Mouse (Mus musculus) embryonic facial prominence, embryonic 10.5 days (tissue): ENCODE results near the gene Krt87. TPM values are rescaled to one million over a fixed set of nuclear protein-coding genes. Genes with fewer than 3 reads are reported as not detected.

Experiments
- DNase-seq: peaks from one replicate; pipeline ENCODE4 v3.0.0-alpha.2; 2017; ENCODE audit warnings: low spot score
- H3K27ac ChIP-seq: fragments of 300-500 bp; sonication (generic); replicated peaks from 2 replicates; pipeline ENCODE4 v1.5.1; 2016; ENCODE audit warnings: mild to moderate bottlenecking
- H3K27me3 ChIP-seq: fragments of 300-500 bp; sonication (generic); replicated peaks from 2 replicates; pipeline ENCODE4 v1.6.1; 2016; ENCODE audit warnings: low read depth, mild to moderate bottlenecking; ENCODE audit not compliant: poor library complexity, severe bottlenecking
- H3K36me3 ChIP-seq: fragments of 300-500 bp; sonication (generic); replicated peaks from 2 replicates; pipeline ENCODE4 v1.6.1; 2016; ENCODE audit warnings: mild to moderate bottlenecking, moderate library complexity
- H3K4me1 ChIP-seq: fragments of 300-500 bp; sonication (generic); 2 replicates; pipeline ENCODE4 v1.6.1; 2016
- H3K4me3 ChIP-seq: fragments of 300-500 bp; sonication (generic); 2 replicates; pipeline ENCODE4 v1.5.1; 2016; ENCODE audit warnings: mild to moderate bottlenecking, moderate library complexity
- H3K9me3 ChIP-seq: fragments of 300-500 bp; sonication (generic); 2 replicates; pipeline ENCODE4 v1.6.1; 2016; ENCODE audit warnings: mild to moderate bottlenecking
- WGBS: fragments of 180-500 bp; shearing (Covaris S2); methylation state at CpG from one replicate; pipeline ENCODE4 v1.1.7; 2016; 5-methylcytosine and 5-hydroxymethylcytosine counted together
- polyA plus RNA-seq: library from polyadenylated mRNA; unstranded; fragments of >200 nt; fragmentation: Nextera tagmentation; extraction: Ambion mirVana; gene quantifications from 2 replicates; pipeline ENCODE4 v1.2.1, GENCODE M21; 2016

The Krt87 gene
- polyA plus RNA-seq = 0.12 TPM in 1 of 2 replicates, not detected in the other

- Histone ChIP-seq H3K27me3 (peaks cover 57% of the 10 kb centered on the region), H3K9me3 (no peaks in the 10 kb centered on the region), H3K36me3 (no peaks in the 10 kb centered on the region), H3K27ac (0 out of 2 replicates have a peak within 1 kb of the TSS, but pooled peaks have one; percentile 6), H3K4me1 (peaks cover 7% of the 10 kb centered on the region), H3K4me3 (peak within 1 kb of the TSS; percentile 51)
- 2% methylated on average over 34 of the region's 34 CpGs for WGBS
- peak; percentile 52 for DNase-seq
Measured at GRCm38 (mm10) chr15:101438555-101438954, at the start of gene Krt87. Krt87 (minus strand) TSS chr15:101438804.

DNA sequence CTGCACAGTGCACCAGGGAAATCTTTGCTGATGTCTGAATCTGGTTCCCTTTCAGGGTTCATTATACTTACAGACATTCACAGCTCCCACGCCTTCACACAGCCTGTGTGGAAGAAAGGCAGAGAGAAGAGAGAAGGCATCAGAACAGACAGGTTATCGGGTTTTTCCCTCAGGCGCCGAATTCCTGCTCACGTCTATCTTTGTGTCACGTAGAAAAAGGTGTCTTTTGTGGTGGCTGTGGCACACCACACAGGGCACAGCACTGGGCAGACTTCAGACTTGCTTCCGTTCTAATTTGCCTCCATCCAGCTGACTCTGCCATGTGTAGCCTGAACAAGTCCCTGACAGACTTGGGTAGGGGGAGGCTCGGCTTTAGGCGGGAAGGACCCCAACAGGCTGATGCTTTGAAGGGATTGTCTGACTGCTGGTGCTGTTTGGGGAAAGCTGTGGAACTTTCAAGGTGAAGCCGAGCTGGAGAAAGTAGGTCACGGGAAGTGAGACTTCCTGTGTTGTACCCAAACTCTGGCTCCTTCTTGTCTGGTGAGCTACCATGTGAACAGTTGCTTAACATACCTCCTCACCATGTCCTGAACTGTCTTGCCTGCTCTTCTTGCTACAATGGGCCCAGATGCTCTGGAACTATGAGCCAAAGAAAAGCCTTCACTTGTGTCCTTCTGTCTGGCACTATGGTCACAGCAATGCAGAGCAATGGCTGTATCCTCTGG lies 47.5 kb upstream of the Krt87 start:
- H3K36me3 ChIP-seq = no peaks in the 10 kb centered on the region
- no peak overlapping the region for H3K27ac ChIP-seq
- no peaks in the 10 kb centered on the region for H3K9me3 ChIP-seq
- H3K4me1 ChIP-seq = peaks cover 11% of the 10 kb centered on the region; the same call in 1 of the 2 replicates
- peaks cover 4% of the 10 kb centered on the region; the same call in 1 of the 2 replicates for H3K27me3 ChIP-seq
- WGBS = 77% methylated on average over 11 of the region's 11 CpGs
- DNase-seq = no peak
- H3K4me3 ChIP-seq = no peak overlapping the region

GRCm38 (mm10) chr15:101484939-101485338 lies 46.3 kb upstream of the Krt87 start:
- 86% methylated on average over 1 of the region's 1 CpGs for WGBS

DNA sequence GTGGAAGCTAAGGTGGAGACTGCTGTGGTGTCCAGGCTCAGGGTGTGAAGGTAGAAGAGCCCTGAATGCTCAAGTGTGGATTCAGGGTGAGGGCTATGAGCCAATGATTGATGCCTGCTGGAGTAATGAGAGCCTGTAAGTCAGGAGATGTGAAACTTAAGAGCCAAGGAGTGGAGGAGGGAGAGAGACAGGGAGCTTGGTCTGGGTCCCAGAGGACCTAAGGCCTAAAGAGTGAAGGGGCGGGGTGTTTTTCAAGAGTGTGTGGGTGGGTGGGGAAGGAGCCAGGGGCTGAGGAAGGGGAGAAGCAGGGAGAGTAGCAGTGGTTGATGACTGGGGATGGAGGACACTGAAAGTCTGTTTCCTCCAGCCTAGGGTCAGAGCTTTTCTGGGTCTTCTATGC lies 45.0 kb upstream of the Krt87 start:
- H3K4me1 ChIP-seq = peaks cover 22% of the 10 kb centered on the region
- H3K4me3 ChIP-seq = no peak overlapping the region
- peaks cover 24% of the 10 kb centered on the region for H3K27me3 ChIP-seq
- no peak for DNase-seq
- H3K36me3 ChIP-seq = no peaks in the 10 kb centered on the region
- no peaks in the 10 kb centered on the region for H3K9me3 ChIP-seq
- WGBS = 86% methylated on average over 1 of the region's 1 CpGs
- no peak overlapping the region for H3K27ac ChIP-seq

More at GRCm38 (mm10) chr15:101484939-101485338, 46.3 kb upstream of the Krt87 start:
- H3K27ac ChIP-seq = peak overlapping the region; percentile 15; the same call in 1 of the 2 replicates
- no peak for DNase-seq
- H3K4me1 ChIP-seq = peaks cover 11% of the 10 kb centered on the region; the same call in 1 of the 2 replicates
- peaks cover 11% of the 10 kb centered on the region for H3K27me3 ChIP-seq
- H3K9me3 ChIP-seq = no peaks in the 10 kb centered on the region
- no peak overlapping the region for H3K4me3 ChIP-seq
- H3K36me3 ChIP-seq = no peaks in the 10 kb centered on the region

DNA sequence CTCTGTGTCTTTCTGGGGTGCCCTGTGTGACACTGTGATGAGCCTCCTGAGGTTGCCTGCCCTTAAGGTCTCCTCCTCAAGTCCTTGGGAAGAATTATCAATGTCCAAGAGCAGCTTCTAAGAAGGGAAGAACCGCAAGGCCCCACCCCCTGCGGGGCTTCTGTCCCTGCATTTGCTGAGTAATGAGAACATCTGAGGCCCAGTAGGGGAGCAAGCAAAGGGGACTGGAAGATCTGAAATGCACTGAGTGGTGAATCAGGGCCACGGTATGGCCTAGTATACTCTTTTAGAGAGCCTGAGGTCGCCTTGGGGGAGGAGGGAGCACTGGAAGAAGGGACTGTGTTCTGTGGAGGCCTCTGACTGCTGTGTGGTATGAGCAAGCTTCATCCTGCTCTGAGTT lies 43.5 kb upstream of the Krt87 start:
- 42% methylated on average over 4 of the region's 4 CpGs for WGBS
- no peak for DNase-seq
- H3K4me1 ChIP-seq = peaks cover 22% of the 10 kb centered on the region

GRCm38 (mm10) chr15:101479666-101480060 lies 41.1 kb upstream of the Krt87 start:
- DNase-seq = peak; percentile 21
- Histone ChIP-seq H3K4me3 (peak overlapping the region; percentile 51), H3K27ac (peak overlapping the region; percentile 57; the same call in 1 of the 2 replicates), H3K27me3 (peaks cover 38% of the 10 kb centered on the region), H3K36me3 (no peaks in the 10 kb centered on the region), H3K4me1 (peaks cover 22% of the 10 kb centered on the region), H3K9me3 (no peaks in the 10 kb centered on the region)
- WGBS = 36% methylated on average over 11 of the region's 11 CpGs

More for the DNA sequence above, 43.5 kb upstream of the Krt87 start:
- Histone ChIP-seq H3K4me3 (no peak overlapping the region), H3K36me3 (no peaks in the 10 kb centered on the region), H3K9me3 (no peaks in the 10 kb centered on the region), H3K27ac (no peak overlapping the region), H3K27me3 (peaks cover 36% of the 10 kb centered on the region)

GRCm38 (mm10) chr15:101479007-101479665 lies 40.5 kb upstream of the Krt87 start:
- H3K4me1 ChIP-seq = peaks cover 19% of the 10 kb centered on the region
- H3K27ac ChIP-seq = peak overlapping the region; percentile 57; the same call in 1 of the 2 replicates
- H3K36me3 ChIP-seq = no peaks in the 10 kb centered on the region
- 10% methylated on average over 31 of the region's 31 CpGs for WGBS
- peak; percentile 79 for DNase-seq
- H3K27me3 ChIP-seq = peaks cover 40% of the 10 kb centered on the region
- peak overlapping the region; percentile 51 for H3K4me3 ChIP-seq
- no peaks in the 10 kb centered on the region for H3K9me3 ChIP-seq

DNA sequence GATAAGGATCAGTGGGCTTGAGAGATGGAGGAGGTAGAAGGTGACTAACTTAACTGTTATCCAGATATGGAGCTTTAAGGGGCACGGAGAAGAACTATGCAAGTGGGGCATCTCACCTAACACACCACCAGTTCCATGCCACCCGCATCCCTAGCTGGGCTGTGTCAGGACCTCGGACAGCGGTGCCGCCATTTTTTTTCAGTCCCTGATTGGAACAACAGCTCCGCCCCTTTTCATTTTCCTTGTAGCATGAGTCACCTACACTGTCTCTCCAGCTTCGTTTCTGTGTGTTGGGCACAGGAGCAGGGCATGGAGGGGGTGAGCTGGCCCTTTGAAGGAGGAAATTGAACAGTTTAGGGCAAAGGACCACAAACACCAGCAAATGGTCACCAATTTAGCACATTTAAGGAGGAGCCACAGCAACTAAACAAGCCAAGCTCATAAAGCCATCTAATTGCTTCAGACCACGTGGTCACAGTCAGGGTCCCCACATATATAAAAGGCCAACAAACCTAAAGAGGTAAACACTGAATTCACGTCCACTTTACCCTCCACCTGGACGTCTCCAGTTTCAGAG lies 34.4 kb upstream of the Krt87 start, which contains the start of gene Krt86:
Gene Krt86 (plus strand): TSS at position 527 of the 577 bp plus-strand sequence.
- Histone ChIP-seq H3K9me3 (no peaks in the 10 kb centered on the region), H3K27ac (no peak within 1 kb of the TSS), H3K27me3 (peaks cover 11% of the 10 kb centered on the region; the same call in 1 of the 2 replicates), H3K36me3 (no peaks in the 10 kb centered on the region), H3K4me3 (no peak within 1 kb of the TSS), H3K4me1 (no peaks in the 10 kb centered on the region)
- DNase-seq = peak; percentile 77
- WGBS = 40% methylated on average over 10 of the region's 10 CpGs

DNA sequence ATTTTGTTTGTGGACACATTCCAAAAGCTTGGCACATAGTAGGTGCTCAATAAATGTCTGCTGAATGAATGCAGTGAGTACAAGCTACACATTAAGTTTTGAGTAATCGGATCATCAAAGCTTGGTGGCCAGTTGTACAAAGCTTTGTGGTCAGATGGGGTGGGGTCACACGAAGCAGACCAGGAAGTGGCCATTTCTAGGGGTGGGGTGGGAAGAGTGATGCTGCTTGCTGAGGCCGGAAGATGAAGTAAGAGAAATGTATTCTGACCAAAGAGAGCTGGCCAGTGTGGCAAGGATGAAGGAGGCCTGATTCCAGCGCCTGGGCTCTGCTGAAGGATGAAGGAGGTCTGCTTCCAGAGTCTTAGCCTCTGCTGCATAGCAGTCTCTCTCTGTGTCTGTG lies 30.5 kb upstream of the Krt87 start:
- 85% methylated on average over 4 of the region's 4 CpGs for WGBS
- Histone ChIP-seq H3K27me3 (no peaks in the 10 kb centered on the region), H3K27ac (no peak overlapping the region), H3K4me1 (no peaks in the 10 kb centered on the region), H3K4me3 (no peak overlapping the region), H3K36me3 (no peaks in the 10 kb centered on the region), H3K9me3 (no peaks in the 10 kb centered on the region)
- DNase-seq = no peak

DNA sequence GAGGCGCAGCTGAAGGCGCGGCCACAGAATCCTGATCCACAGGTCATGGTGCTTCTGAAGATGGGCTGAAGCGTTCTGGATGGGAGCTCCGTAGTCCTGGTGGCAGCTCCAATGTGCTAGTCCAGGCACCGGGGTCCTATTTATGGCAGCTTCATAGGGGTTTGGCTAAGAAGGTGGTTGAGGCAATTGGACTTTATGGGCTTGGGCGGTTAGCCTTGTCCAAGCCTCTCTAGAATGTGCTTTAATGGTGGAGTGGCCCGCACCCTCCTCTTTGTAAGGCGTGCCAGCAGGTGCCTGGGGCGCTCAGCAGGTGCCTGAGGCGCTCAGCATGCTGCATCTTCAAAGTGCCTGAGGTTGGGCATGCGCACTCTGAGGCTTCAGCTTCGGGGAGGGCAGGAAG lies 25.0 kb upstream of the Krt87 start, which contains the start of gene Krt81:
Gene Krt81 (minus strand): TSS at position 101 of the 400 bp plus-strand sequence.
- Histone ChIP-seq H3K9me3 (no peaks in the 10 kb centered on the region), H3K36me3 (no peaks in the 10 kb centered on the region), H3K4me1 (peaks cover 9% of the 10 kb centered on the region), H3K4me3 (no peak within 1 kb of the TSS), H3K27me3 (no peaks in the 10 kb centered on the region), H3K27ac (no peak within 1 kb of the TSS)
- DNase-seq = no peak
- WGBS = 86% methylated on average over 13 of the region's 13 CpGs

DNA sequence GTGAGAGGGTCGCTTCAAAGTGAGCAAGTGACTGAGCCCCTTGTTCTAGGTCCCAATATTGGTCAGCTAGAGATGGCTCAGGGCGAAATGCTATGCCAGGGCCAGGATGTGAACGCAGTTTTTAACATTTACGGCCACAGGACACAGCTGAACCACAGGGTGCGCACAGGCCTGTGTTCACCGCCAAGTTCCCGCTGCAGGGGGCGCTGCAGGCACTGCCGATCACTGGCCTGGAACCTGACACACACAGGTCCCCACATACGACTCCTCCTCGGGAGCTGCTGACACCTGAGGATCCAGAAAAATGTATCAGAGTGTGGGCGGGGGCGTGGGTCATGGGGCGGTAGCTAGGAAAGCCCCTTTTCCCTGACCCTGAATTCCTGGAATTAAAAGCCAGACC lies 20.7 kb upstream of the Krt87 start:
- Histone ChIP-seq H3K4me3 (no peak overlapping the region), H3K4me1 (peaks cover 14% of the 10 kb centered on the region), H3K27me3 (no peaks in the 10 kb centered on the region), H3K27ac (no peak overlapping the region), H3K9me3 (peaks cover 4% of the 10 kb centered on the region; the same call in 1 of the 2 replicates), H3K36me3 (no peaks in the 10 kb centered on the region)
- WGBS = 80% methylated on average over 14 of the region's 14 CpGs
- DNase-seq = no peak

DNA sequence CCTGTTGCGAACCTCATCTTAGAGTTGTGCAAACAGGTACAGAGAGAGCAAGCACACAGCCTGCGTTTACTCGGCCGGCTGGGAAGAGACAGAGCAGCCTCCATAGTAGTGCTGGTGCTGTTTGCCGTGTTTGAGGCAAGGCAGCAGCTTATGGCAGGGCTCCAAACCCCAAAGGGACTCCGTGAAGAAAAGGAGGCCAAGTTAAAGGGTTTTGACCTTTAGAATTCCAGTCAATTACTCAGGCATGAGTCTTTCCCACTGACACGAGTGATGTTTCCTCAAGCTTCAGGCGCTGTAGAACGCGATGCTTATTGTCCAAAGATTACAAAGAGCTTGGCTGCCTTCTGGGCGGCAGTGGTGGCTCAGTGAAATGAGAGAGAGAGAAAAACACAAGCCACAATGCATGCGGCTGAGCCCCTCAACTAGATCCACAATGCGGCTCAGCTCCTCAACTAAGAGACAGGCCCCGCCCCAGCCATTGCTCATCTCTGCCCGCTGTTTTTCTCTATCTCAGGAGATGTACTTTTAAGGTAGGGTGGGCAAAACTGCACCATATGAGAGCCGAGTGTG lies 19.8 kb upstream of the Krt87 start:
- Histone ChIP-seq H3K36me3 (no peaks in the 10 kb centered on the region), H3K9me3 (peaks cover 4% of the 10 kb centered on the region; the same call in 1 of the 2 replicates), H3K4me1 (peaks cover 15% of the 10 kb centered on the region), H3K27me3 (no peaks in the 10 kb centered on the region), H3K4me3 (no peak overlapping the region), H3K27ac (no peak overlapping the region)
- WGBS = 60% methylated on average over 16 of the region's 16 CpGs
- no peak for DNase-seq
